Comparison of ENCODE assay signal across 8 mouse cellular contexts in the genomic region with DNA sequence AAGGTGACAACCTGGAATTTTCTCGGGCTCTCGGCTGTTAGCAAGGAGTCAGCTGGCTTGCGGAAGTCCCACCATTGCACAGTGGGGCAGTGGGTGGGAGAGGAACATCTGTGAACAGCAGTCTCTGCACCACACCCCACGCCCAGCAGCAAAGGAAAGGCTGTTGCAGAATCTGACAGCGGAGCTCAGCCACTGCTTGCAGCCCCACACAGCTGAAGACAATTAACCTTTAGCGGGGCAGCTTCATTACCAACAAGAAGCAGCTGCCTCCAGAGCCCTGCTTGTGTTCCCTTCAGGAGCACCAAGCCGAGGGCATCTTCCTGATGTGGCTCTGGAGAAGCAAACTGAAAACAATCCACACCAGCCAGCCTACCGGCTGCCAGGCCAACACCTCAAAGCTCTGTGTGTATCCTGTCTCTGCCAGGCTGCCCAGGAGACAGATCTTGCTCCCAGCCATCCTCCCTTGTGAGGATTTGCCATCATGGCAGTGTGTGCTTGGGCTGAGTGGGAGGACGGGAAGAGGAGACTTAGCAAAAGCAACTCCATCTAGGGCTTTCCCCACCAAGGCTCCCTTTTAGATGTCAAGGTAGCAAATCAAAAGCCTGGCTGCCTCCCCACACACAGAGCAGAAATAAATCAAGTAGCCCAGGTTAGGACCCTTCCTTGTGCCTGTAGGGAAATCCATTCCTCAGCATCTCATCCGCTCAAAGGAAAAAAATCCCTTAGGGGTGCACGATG.
DNase-seq lines count a peak whose midpoint lies in the region; ATAC-seq lines count a peak whose summit lies in the region.

No protein-coding gene starts in this region.

- no peak overlapping the region for H3K9ac ChIP-seq in kidney, embryonic 14.5 days (ENCODE audit: low read depth, low read length)
- no peak overlapping the region for H3K9ac ChIP-seq in embryonic facial prominence, embryonic 11.5 days (replicated peaks; ENCODE audit: low read length)
- peak overlapping the region; percentile 31; the same call in 1 of the 2 replicates for H3K9ac ChIP-seq in hindbrain, embryonic 14.5 days
- H3K9ac ChIP-seq in midbrain, embryonic 15.5 days = no peak overlapping the region

- H3K27ac ChIP-seq in kidney, embryonic 14.5 days (ENCODE audit: low read depth, low read length) = peak overlapping the region; percentile 77
- peak overlapping the region; percentile 52 for H3K27ac ChIP-seq in embryonic facial prominence, embryonic 11.5 days (replicated peaks; ENCODE audit: low read depth, low read length)
- peak overlapping the region; percentile 66 for H3K27ac ChIP-seq in hindbrain, embryonic 14.5 days
- H3K27ac ChIP-seq in midbrain, embryonic 15.5 days = peak overlapping the region; percentile 63

- no peak overlapping the region for H3K4me2 ChIP-seq in kidney, embryonic 14.5 days (replicated peaks; ENCODE audit: low read depth, low read length)
- no peak overlapping the region for H3K4me2 ChIP-seq in embryonic facial prominence, embryonic 11.5 days (ENCODE audit: low read depth, low read length)
- no peak overlapping the region; the same call in 1 of the 2 replicates for H3K4me2 ChIP-seq in hindbrain, embryonic 14.5 days (replicated peaks)
- no peak overlapping the region for H3K4me2 ChIP-seq in midbrain, embryonic 15.5 days

- peak; percentile 85 for ATAC-seq in kidney, embryonic 14.5 days (ENCODE audit: low FRiP score, low TSS enrichment)
- ATAC-seq in embryonic facial prominence, embryonic 11.5 days (replicated peaks; ENCODE audit: insufficient number of reproducible peaks, low FRiP score, low TSS enrichment, low read depth) = peak; percentile 72
- peak; percentile 17; the same call in 1 of the 2 replicates for ATAC-seq in hindbrain, embryonic 14.5 days (ENCODE audit: low FRiP score)
- ATAC-seq in midbrain, embryonic 15.5 days (replicated peaks) = peak; percentile 32; the same call in 1 of the 2 replicates
- no peak for ATAC-seq in erythroblast, adult 5-6 weeks (replicated peaks; ENCODE audit: low FRiP score, poor library complexity, severe bottlenecking)

- H3K4me1 ChIP-seq in kidney, embryonic 14.5 days (ENCODE audit: control insufficient read depth, insufficient read depth, low read length) = peaks cover 20% of the 10 kb centered on the region
- H3K4me1 ChIP-seq in embryonic facial prominence, embryonic 11.5 days (ENCODE audit: control insufficient read depth, insufficient read depth, low read length) = peaks cover 4% of the 10 kb centered on the region
- peaks cover 22% of the 10 kb centered on the region for H3K4me1 ChIP-seq in hindbrain, embryonic 14.5 days (replicated peaks; ENCODE audit: control insufficient read depth, insufficient read depth, low read length)
- peaks cover 23% of the 10 kb centered on the region for H3K4me1 ChIP-seq in midbrain, embryonic 15.5 days

- DNase-seq in kidney, adult 18-20 months = no peak
- peak; percentile 91 for DNase-seq in embryonic facial prominence, embryonic 11.5 days (ENCODE audit: low spot score)
- peak; percentile 39 for DNase-seq in hindbrain, embryonic 14.5 days (ENCODE audit: low spot score)
- DNase-seq in cerebellum, adult 9-10 months = no peak
- no peak for DNase-seq in urinary bladder, postnatal 25 days (ENCODE audit: low spot score)

- H3K9me3 ChIP-seq in kidney, embryonic 14.5 days (ENCODE audit: control insufficient read depth, low read length) = no peaks in the 10 kb centered on the region
- no peaks in the 10 kb centered on the region for H3K9me3 ChIP-seq in embryonic facial prominence, embryonic 11.5 days (replicated peaks; ENCODE audit: control insufficient read depth, low read length)
- H3K9me3 ChIP-seq in hindbrain, embryonic 14.5 days (ENCODE audit: control insufficient read depth, low read length) = no peaks in the 10 kb centered on the region
- no peaks in the 10 kb centered on the region for H3K9me3 ChIP-seq in midbrain, embryonic 15.5 days

- H3K4me3 ChIP-seq in kidney, embryonic 14.5 days (ENCODE audit: low read length) = no peak overlapping the region
- no peak overlapping the region for H3K4me3 ChIP-seq in embryonic facial prominence, embryonic 11.5 days (ENCODE audit: low read depth, low read length)
- no peak overlapping the region for H3K4me3 ChIP-seq in hindbrain, embryonic 14.5 days (replicated peaks; ENCODE audit: low read length)
- H3K4me3 ChIP-seq in midbrain, embryonic 15.5 days = no peak overlapping the region

- H3K27me3 ChIP-seq in kidney, embryonic 14.5 days (ENCODE audit: control insufficient read depth, insufficient read depth, low read length) = no peaks in the 10 kb centered on the region
- H3K27me3 ChIP-seq in embryonic facial prominence, embryonic 11.5 days (ENCODE audit: control insufficient read depth, insufficient read depth, low read length) = no peaks in the 10 kb centered on the region
- no peaks in the 10 kb centered on the region for H3K27me3 ChIP-seq in hindbrain, embryonic 14.5 days (ENCODE audit: control insufficient read depth, insufficient read depth, low read length)
- no peaks in the 10 kb centered on the region for H3K27me3 ChIP-seq in midbrain, embryonic 15.5 days (replicated peaks)

- no peaks in the 10 kb centered on the region for H3K36me3 ChIP-seq in kidney, embryonic 14.5 days (ENCODE audit: control insufficient read depth, insufficient read depth, low read length)
- H3K36me3 ChIP-seq in embryonic facial prominence, embryonic 11.5 days (replicated peaks; ENCODE audit: control insufficient read depth, insufficient read depth, low read depth, low read length) = no peaks in the 10 kb centered on the region
- H3K36me3 ChIP-seq in hindbrain, embryonic 14.5 days (replicated peaks; ENCODE audit: control insufficient read depth, insufficient read depth) = no peaks in the 10 kb centered on the region
- no peaks in the 10 kb centered on the region for H3K36me3 ChIP-seq in midbrain, embryonic 15.5 days (replicated peaks)

- WGBS in kidney, embryonic 14.5 days = 17% methylated on average over 11 of the region's 11 CpGs
- 29% methylated on average over 11 of the region's 11 CpGs for WGBS in embryonic facial prominence, embryonic 11.5 days
- WGBS in hindbrain, embryonic 14.5 days = 37% methylated on average over 11 of the region's 11 CpGs
- whole genome bisulfite sequencing in midbrain, embryonic 15.5 days = 40% methylated on average over 11 of the region's 11 CpGs

Comparison
In these comparisons a context has a peak if more than half of its experiments do, and no peak if none do; other contexts are left out.
1. DNase-seq: peak in embryonic facial prominence, embryonic 11.5 days (single experiment) and hindbrain, embryonic 14.5 days (single experiment); none in kidney, adult 18-20 months (single experiment), cerebellum, adult 9-10 months (single experiment) and urinary bladder, postnatal 25 days (single experiment).
2. Peak in every context shown above with its lines, with median percentiles within 50 percentile points of each other: H3K27ac ChIP-seq.